Mouse (Mus musculus) forebrain, embryonic 12.5 days (tissue): Measurements from ENCODE around the gene Ndufaf7. TPM values are rescaled to one million over a fixed set of nuclear protein-coding genes. Genes with fewer than 3 reads are reported as not detected.

Source experiments
- ATAC-seq: fragments of 200-750 bp; cut with Nextera tagmentation; 2 replicates; pipeline ENCODE4 v1.8.0; 2017; ENCODE audit warnings: moderate TSS enrichment; ENCODE audit not compliant: low FRiP score
- H3K27ac ChIP-seq: fragments of 300-500 bp; sonication (generic); 2 replicates; pipeline ENCODE4 v1.5.1; 2016; ENCODE audit warnings: mild to moderate bottlenecking
- H3K27me3 ChIP-seq: fragments of 300-500 bp; sonication (generic); 2 replicates; pipeline ENCODE4 v1.6.1; 2016; ENCODE audit warnings: mild to moderate bottlenecking
- H3K36me3 ChIP-seq: fragments of 300-500 bp; sonication (generic); replicated peaks from 2 replicates; pipeline ENCODE4 v1.6.1; 2016; ENCODE audit warnings: mild to moderate bottlenecking
- H3K4me1 ChIP-seq: fragments of 300-500 bp; sonication (generic); 2 replicates; pipeline ENCODE4 v1.6.1; 2016
- H3K4me2 ChIP-seq: fragments of 300-500 bp; sonication (generic); 2 replicates; pipeline ENCODE4 v1.6.1; 2016; ENCODE audit warnings: mild to moderate bottlenecking, moderate library complexity
- H3K4me3 ChIP-seq: fragments of 300-500 bp; sonication (generic); replicated peaks from 2 replicates; pipeline ENCODE4 v1.5.1; 2016; ENCODE audit warnings: mild to moderate bottlenecking
- H3K9ac ChIP-seq: fragments of 300-500 bp; sonication (generic); 2 replicates; pipeline ENCODE4 v1.6.1; 2016; ENCODE audit warnings: mild to moderate bottlenecking
- H3K9me3 ChIP-seq: fragments of 300-500 bp; sonication (generic); 2 replicates; pipeline ENCODE4 v1.6.1; 2016
- WGBS: fragments of 180-500 bp; shearing (Covaris S2); methylation state at CpG from one replicate; pipeline ENCODE4 v1.1.7; 2016; 5-methylcytosine and 5-hydroxymethylcytosine counted together
- polyA plus RNA-seq: library from polyadenylated mRNA; unstranded; fragments of >200 nt; fragmentation: Nextera tagmentation; extraction: Ambion mirVana; gene quantifications from 2 replicates; pipeline ENCODE4 v1.2.1, GENCODE M21; 2016

Gene Ndufaf7
- polyA plus RNA-seq, 1 experiment from 2014 or later, result 55.6 TPM

GRCm38 (mm10) chr17:78966092-78966883 is 29.4 kb downstream of the Ndufaf7 start:
- Histone ChIP-seq H3K27ac (no peak overlapping the region), H3K9ac (no peak overlapping the region), H3K9me3 (no peaks in the 10 kb centered on the region), H3K4me2 (no peak overlapping the region), H3K36me3 (peaks cover 43% of the 10 kb centered on the region), H3K4me1 (no peaks in the 10 kb centered on the region), H3K4me3 (no peak overlapping the region), H3K27me3 (no peaks in the 10 kb centered on the region)
- no peak for ATAC-seq
- 93% methylated on average over 11 of the region's 11 CpGs for WGBS

DNA sequence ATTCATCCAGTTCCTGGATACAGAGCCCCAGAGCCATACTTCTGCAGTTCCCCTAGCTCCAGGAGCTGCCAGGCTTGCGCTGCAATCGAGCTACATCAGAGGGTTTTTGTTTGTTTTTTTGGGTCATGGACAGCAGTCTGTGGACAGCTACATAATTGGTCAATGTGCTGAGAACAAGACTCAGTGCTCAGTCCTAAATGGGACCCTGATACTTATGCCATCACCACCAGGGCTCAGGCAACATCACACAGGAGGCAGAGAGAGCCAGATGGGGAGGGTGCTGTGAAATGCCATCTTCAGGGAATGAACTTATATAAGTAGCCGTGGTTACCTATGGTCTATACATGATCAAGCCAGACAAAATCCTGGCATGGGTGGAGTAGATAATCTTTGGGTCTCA is 31.6 kb downstream of the Ndufaf7 start:
- Histone ChIP-seq H3K4me2 (no peak overlapping the region), H3K36me3 (peaks cover 28% of the 10 kb centered on the region)
- no peak for ATAC-seq

DNA sequence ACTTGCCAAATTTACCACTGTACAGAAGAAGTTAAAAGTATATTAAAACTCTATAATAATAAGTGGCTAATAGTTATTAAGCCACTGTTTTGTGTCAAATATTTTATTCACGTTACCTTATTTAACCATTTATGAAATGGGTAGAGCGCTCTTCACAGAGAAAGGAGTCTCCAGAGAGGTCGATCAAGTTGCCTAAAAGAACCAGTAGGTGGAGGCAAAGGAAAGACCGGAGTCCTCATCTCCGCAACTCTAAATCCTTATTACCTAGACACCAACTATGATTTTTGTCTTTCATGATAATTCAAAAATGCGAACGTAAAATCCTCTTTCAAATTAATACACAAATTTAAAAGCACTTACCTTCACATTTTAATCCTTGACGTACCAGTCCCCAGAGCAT is 46.2 kb downstream of the Ndufaf7 start:
- H3K27ac ChIP-seq, result no peak overlapping the region
- H3K36me3 ChIP-seq, result peaks cover 30% of the 10 kb centered on the region
- H3K4me1 ChIP-seq, result no peaks in the 10 kb centered on the region
- ATAC-seq, result no peak
- no peak overlapping the region for H3K4me2 ChIP-seq
- WGBS, result 94% methylated on average over 8 of the region's 8 CpGs
- no peak overlapping the region for H3K4me3 ChIP-seq
- H3K9me3 ChIP-seq, result no peaks in the 10 kb centered on the region
- no peak overlapping the region for H3K9ac ChIP-seq
- no peaks in the 10 kb centered on the region for H3K27me3 ChIP-seq

More for the DNA sequence above, 31.6 kb downstream of the Ndufaf7 start:
- Histone ChIP-seq H3K9ac (no peak overlapping the region), H3K4me1 (no peaks in the 10 kb centered on the region), H3K27me3 (no peaks in the 10 kb centered on the region), H3K4me3 (no peak overlapping the region), H3K27ac (no peak overlapping the region), H3K9me3 (no peaks in the 10 kb centered on the region)
- 83% methylated on average over 3 of the region's 3 CpGs for WGBS

DNA sequence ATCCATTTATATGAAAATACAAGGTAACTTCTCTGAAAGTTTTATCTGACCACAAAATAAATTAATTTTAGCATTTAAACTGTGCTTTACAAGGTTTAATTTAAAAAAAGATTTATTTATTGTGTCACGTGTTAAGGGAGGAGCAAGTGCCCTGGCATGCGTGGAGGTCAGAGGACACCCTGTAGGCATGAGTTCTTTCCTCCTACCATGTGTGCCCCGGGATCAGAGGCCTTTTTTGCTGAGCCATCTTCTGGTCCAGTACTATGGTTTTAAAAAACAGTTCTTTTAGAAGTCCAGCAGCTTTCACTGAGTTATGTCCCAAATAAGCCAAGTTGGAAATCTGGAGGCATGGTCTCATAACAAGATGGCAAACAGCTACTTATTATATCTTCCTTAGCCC is 46.8 kb downstream of the Ndufaf7 start:
- 90% methylated on average over 3 of the region's 3 CpGs for WGBS
- Histone ChIP-seq H3K36me3 (peaks cover 30% of the 10 kb centered on the region), H3K27me3 (no peaks in the 10 kb centered on the region), H3K27ac (no peak overlapping the region), H3K4me3 (no peak overlapping the region), H3K9me3 (no peaks in the 10 kb centered on the region), H3K4me2 (no peak overlapping the region), H3K9ac (no peak overlapping the region), H3K4me1 (no peaks in the 10 kb centered on the region)
- no peak for ATAC-seq

- no peak for ATAC-seq
- Histone ChIP-seq H3K9me3 (no peaks in the 10 kb centered on the region), H3K4me3 (no peak overlapping the region), H3K4me2 (no peak overlapping the region), H3K9ac (no peak overlapping the region), H3K27me3 (no peaks in the 10 kb centered on the region), H3K27ac (no peak overlapping the region), H3K4me1 (no peaks in the 10 kb centered on the region; the same call in 1 of the 2 replicates), H3K36me3 (peaks cover 5% of the 10 kb centered on the region; the same call in 1 of the 2 replicates)
- WGBS, result 85% methylated on average over 8 of the region's 8 CpGs
Observed at GRCm38 (mm10) chr17:78989015-78989414, 52.1 kb downstream of the Ndufaf7 start.

- 99% methylated on average over 2 of the region's 2 CpGs for WGBS
- ATAC-seq, result no peak
Observed at GRCm38 (mm10) chr17:78991549-78991948, 54.6 kb downstream of the Ndufaf7 start.

GRCm38 (mm10) chr17:78992303-78993027 is 55.5 kb downstream of the Ndufaf7 start:
- WGBS, result 83% methylated on average over 9 of the region's 9 CpGs
- Histone ChIP-seq H3K27ac (no peak overlapping the region), H3K4me1 (no peaks in the 10 kb centered on the region; the same call in 1 of the 2 replicates), H3K27me3 (no peaks in the 10 kb centered on the region), H3K9me3 (no peaks in the 10 kb centered on the region), H3K4me3 (no peak overlapping the region), H3K4me2 (no peak overlapping the region), H3K9ac (no peak overlapping the region), H3K36me3 (no peaks in the 10 kb centered on the region)
- no peak for ATAC-seq

More at GRCm38 (mm10) chr17:78991549-78991948, 54.6 kb downstream of the Ndufaf7 start:
- H3K9me3 ChIP-seq, result no peaks in the 10 kb centered on the region
- no peak overlapping the region for H3K4me2 ChIP-seq
- no peak overlapping the region for H3K4me3 ChIP-seq
- H3K27ac ChIP-seq, result no peak overlapping the region
- H3K27me3 ChIP-seq, result no peaks in the 10 kb centered on the region
- no peaks in the 10 kb centered on the region; the same call in 1 of the 2 replicates for H3K4me1 ChIP-seq
- no peak overlapping the region for H3K9ac ChIP-seq
- H3K36me3 ChIP-seq, result no peaks in the 10 kb centered on the region

DNA sequence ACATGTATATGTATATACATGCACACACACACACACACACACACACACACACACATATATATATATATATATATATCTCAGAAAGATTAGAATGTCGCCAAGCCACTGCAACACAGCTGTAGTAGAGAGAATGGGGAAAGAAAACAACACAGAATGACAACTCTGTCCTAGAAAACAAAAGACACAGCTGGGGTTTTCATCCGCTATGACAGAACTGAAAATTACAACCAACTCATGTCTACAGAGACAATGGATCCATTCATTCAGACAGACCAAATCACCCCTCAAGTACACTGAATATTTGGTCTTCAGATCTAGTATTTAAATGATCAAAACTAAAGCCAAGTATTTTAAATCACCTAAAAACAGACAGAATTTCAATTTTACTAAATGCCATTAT is 56.7 kb downstream of the Ndufaf7 start:
- Histone ChIP-seq H3K27me3 (no peaks in the 10 kb centered on the region), H3K4me2 (no peak overlapping the region), H3K27ac (no peak overlapping the region), H3K9ac (no peak overlapping the region), H3K9me3 (no peaks in the 10 kb centered on the region), H3K4me1 (no peaks in the 10 kb centered on the region; the same call in 1 of the 2 replicates), H3K4me3 (no peak overlapping the region), H3K36me3 (no peaks in the 10 kb centered on the region)
- WGBS, result 53% methylated on average over 2 of the region's 2 CpGs
- no peak for ATAC-seq

GRCm38 (mm10) chr17:78994382-78994781 is 57.4 kb downstream of the Ndufaf7 start:
- Histone ChIP-seq H3K27me3 (no peaks in the 10 kb centered on the region), H3K27ac (no peak overlapping the region), H3K9me3 (no peaks in the 10 kb centered on the region), H3K9ac (no peak overlapping the region), H3K4me3 (no peak overlapping the region), H3K4me2 (no peak overlapping the region), H3K4me1 (no peaks in the 10 kb centered on the region; the same call in 1 of the 2 replicates), H3K36me3 (no peaks in the 10 kb centered on the region)
- no peak for ATAC-seq
- 91% methylated on average over 8 of the region's 8 CpGs for WGBS

- Histone ChIP-seq H3K27me3 (no peaks in the 10 kb centered on the region), H3K9me3 (no peaks in the 10 kb centered on the region), H3K36me3 (no peaks in the 10 kb centered on the region), H3K4me3 (no peak overlapping the region), H3K4me1 (no peaks in the 10 kb centered on the region; the same call in 1 of the 2 replicates), H3K27ac (no peak overlapping the region), H3K9ac (no peak overlapping the region), H3K4me2 (no peak overlapping the region)
- 85% methylated on average over 9 of the region's 9 CpGs for WGBS
- ATAC-seq, result no peak
Observed at GRCm38 (mm10) chr17:78994931-78995820, 58.2 kb downstream of the Ndufaf7 start.
